Mouse (Mus musculus) monocyte, adult 5-6 weeks (primary cell): ENCODE results near the gene Gm44596. TPM values are rescaled to one million over a fixed set of nuclear protein-coding genes. Genes with fewer than 3 reads are reported as not detected.
A peak's percentile ranks its signal among the peaks of the same experiment; 100 is the strongest.

ENCODE experiments used
- ATAC-seq: fragments of 153-309, 156-312 bp; replicated peaks from 2 replicates; pipeline ENCODE4 v1.8.0; 2017; ENCODE audit warnings: mild to moderate bottlenecking; ENCODE audit not compliant: low TSS enrichment, insufficient number of reproducible peaks, severe bottlenecking, poor library complexity, low FRiP score
- total RNA-seq: library from RNA; stranded (forward); fragments of 200-1000, 200-491, 200-594 nt; gene quantifications from 3 replicates; pipeline ENCODE4 v1.2.3, GENCODE M21; 2017

The Gm44596 gene
- total RNA-seq = not detected in 3 replicates

GRCm38 (mm10) chr6:128375192-128375591 is at the start of gene Gm44596, which contains the start of gene Tex52:
Gene Gm44596, plus strand, starts transcription at chr6:128375503.
Gene Tex52, plus strand, starts transcription at chr6:128375456.
- ATAC-seq = no peak

GRCm38 (mm10) chr6:128334397-128335124 is 40.7 kb upstream of the Gm44596 start:
- ATAC-seq = peak; percentile 58; the same call in 1 of the 2 replicates

GRCm38 (mm10) chr6:128337467-128337866 is 37.8 kb upstream of the Gm44596 start:
- no peak for ATAC-seq

- ATAC-seq = no peak
Measured at GRCm38 (mm10) chr6:128338876-128339275, 36.4 kb upstream of the Gm44596 start.

GRCm38 (mm10) chr6:128341956-128342723 is 33.2 kb upstream of the Gm44596 start:
- no peak for ATAC-seq

- peak; percentile 68; the same call in 1 of the 2 replicates for ATAC-seq
Measured at GRCm38 (mm10) chr6:128345623-128346022, 29.7 kb upstream of the Gm44596 start.

GRCm38 (mm10) chr6:128346782-128347181 is 28.5 kb upstream of the Gm44596 start:
- no peak for ATAC-seq

GRCm38 (mm10) chr6:128349711-128350110 is 25.6 kb upstream of the Gm44596 start:
- ATAC-seq = no peak

GRCm38 (mm10) chr6:128354140-128354539 is 21.2 kb upstream of the Gm44596 start:
- no peak for ATAC-seq

GRCm38 (mm10) chr6:128355201-128355681 is 20.1 kb upstream of the Gm44596 start:
- no peak for ATAC-seq

- peak; percentile 87 for ATAC-seq
Measured at GRCm38 (mm10) chr6:128355726-128356416, 19.4 kb upstream of the Gm44596 start, which contains the start of gene Tulp3. Gene Tulp3, minus strand, starts transcription at chr6:128355851.

- 0 out of 2 replicates have a peak, but pooled peaks have one; percentile 23 for ATAC-seq
Measured at GRCm38 (mm10) chr6:128358999-128359398, 16.3 kb upstream of the Gm44596 start.

GRCm38 (mm10) chr6:128361901-128362300 is 13.4 kb upstream of the Gm44596 start:
- ATAC-seq = no peak

GRCm38 (mm10) chr6:128362381-128363006 is 12.8 kb upstream of the Gm44596 start, which contains the start of the genes Rhno1 and Foxm1:
Gene Rhno1, minus strand, starts transcription at chr6:128362911.
Gene Foxm1, plus strand, starts transcription at chr6:128362967.
- ATAC-seq = peak; percentile 69

- ATAC-seq = no peak
Measured at GRCm38 (mm10) chr6:128363007-128363825, 12.1 kb upstream of the Gm44596 start.

- no peak for ATAC-seq
Measured at GRCm38 (mm10) chr6:128364721-128365120, 10.6 kb upstream of the Gm44596 start.

GRCm38 (mm10) chr6:128366466-128366865 is 8.8 kb upstream of the Gm44596 start:
- ATAC-seq = no peak

- no peak for ATAC-seq
Measured at GRCm38 (mm10) chr6:128370040-128370439, 5.3 kb upstream of the Gm44596 start.
